Mouse (Mus musculus) C2C12 (cell line): ENCODE measurements around the gene Ntmt1. TPM values are rescaled to one million over a fixed set of nuclear protein-coding genes. Genes with fewer than 3 reads are reported as not detected.
A peak's percentile ranks its signal among the peaks of the same experiment; 100 is the strongest.

Experiments used
- H3K27me3 ChIP-seq: one replicate; pipeline ENCODE4 v1.6.1; 2011; ENCODE audit not compliant: control insufficient read depth, insufficient read depth, insufficient read length
- H3K36me3 ChIP-seq: one replicate; pipeline ENCODE4 v1.6.1; 2011; ENCODE audit not compliant: control insufficient read depth, insufficient read depth
- H3K4me3 ChIP-seq: one replicate; pipeline ENCODE4 v1.5.1; 2011; ENCODE audit warnings: mild to moderate bottlenecking, control low read depth; ENCODE audit not compliant: poor library complexity, insufficient read depth, severe bottlenecking
- H3K79me2 ChIP-seq: one replicate; pipeline ENCODE4 v1.6.1; 2011; ENCODE audit not compliant: control insufficient read depth, insufficient read depth
- H3K79me3 ChIP-seq: one replicate; pipeline ENCODE4 v1.6.1; 2011; ENCODE audit warnings: low read depth, control low read depth
- H3ac ChIP-seq: one replicate; pipeline ENCODE3; 2011; ENCODE audit warnings: low read depth; ENCODE audit not compliant: control insufficient read depth, insufficient read length
- CEBPB ChIP-seq: IDR thresholded peaks from one replicate; pipeline ENCODE4 v1.6.1; 2011; ENCODE audit warnings: low read depth, mild to moderate bottlenecking, control low read depth, moderate library complexity
- CTCF ChIP-seq: IDR thresholded peaks from one replicate; pipeline ENCODE4 v1.5.1; 2011; ENCODE audit not compliant: control insufficient read depth, insufficient read depth, insufficient read length
- FOSL1 ChIP-seq: IDR thresholded peaks from one replicate; pipeline ENCODE4 v1.8.0; 2011; ENCODE audit warnings: mild to moderate bottlenecking, low read length; ENCODE audit not compliant: poor library complexity, insufficient read depth, severe bottlenecking
- MAX ChIP-seq: IDR thresholded peaks from one replicate; pipeline ENCODE4 v1.6.1; 2011; ENCODE audit warnings: mild to moderate bottlenecking, control low read depth
- MYOD1 ChIP-seq: IDR thresholded peaks from one replicate; pipeline ENCODE4 v1.6.1; 2011; ENCODE audit warnings: low read depth; ENCODE audit not compliant: control insufficient read depth, insufficient read length
- MYOG ChIP-seq: IDR thresholded peaks from one replicate; pipeline ENCODE4 v1.6.1; 2011; ENCODE audit not compliant: control insufficient read depth, insufficient read length; ENCODE audit errors: extremely low read depth
- USF1 ChIP-seq: IDR thresholded peaks from one replicate; pipeline ENCODE4 v1.6.1; 2011; ENCODE audit warnings: low read depth, mild to moderate bottlenecking, control low read depth, moderate library complexity
- polyA plus RNA-seq: library from polyadenylated mRNA; unstranded; fragments of >200 nt; fragmentation: generic; extraction: Trizol; gene quantifications from one replicate; pipeline ENCODE4 v1.2.1, GENCODE M21; 2012; ENCODE audit warnings: missing spikeins

Ntmt1 gene
- polyA plus RNA-seq, 1 experiment, result 64.7 TPM

DNA sequence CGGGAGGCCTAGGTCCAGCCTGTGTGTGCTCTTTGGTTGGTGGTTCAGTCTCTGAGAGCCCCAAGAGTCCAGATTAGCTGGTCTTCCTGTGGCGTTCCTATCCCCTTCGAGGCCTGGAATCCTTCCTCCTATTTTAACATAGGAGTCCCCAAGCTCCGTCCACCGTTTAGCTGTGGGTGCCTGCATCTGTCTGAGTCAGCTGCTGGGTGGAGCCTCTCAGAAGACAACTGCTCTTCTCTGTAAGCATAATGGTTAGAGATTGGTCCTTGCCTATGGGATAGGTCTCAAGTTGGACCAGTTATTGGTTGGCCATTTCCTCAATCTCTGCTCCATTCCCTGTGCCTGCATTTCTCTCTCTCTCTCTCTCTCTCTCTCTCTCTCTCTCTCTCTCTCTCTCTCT lies 52.2 kb downstream of the Ntmt1 start:
- Histone ChIP-seq H3K36me3 (no peaks in the 10 kb centered on the region), H3K4me3 (no peak overlapping the region), H3K79me3 (peaks cover 33% of the 10 kb centered on the region), H3K27me3 (no peaks in the 10 kb centered on the region), H3K79me2 (peaks cover 91% of the 10 kb centered on the region), H3ac (no peak overlapping the region)
- TF ChIP-seq MYOG (no peak), CEBPB (no peak), MAX (no peak), USF1 (no peak), MYOD1 (no peak), FOSL1 (no peak), CTCF (no peak)

DNA sequence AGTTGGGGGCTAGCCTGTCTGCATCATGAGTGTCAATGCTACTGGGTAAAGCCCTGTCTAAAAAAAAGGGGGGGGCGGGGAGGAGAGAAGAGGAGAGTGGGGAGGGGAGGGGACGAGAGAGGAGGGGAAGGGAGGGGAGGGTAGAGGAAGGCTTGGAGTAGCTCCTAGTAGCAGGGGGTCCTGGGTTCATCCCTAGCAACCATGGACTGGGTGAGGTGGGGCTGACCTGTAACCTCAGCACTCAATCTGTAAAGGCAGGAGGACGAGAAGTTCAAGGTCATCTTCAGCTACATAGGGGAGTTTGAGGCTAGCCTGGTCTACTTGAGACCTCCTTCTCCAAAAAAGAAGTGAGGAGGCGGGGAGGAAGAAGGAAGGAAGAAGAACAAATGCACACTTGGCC lies 54.5 kb downstream of the Ntmt1 start:
- Histone ChIP-seq H3K27me3 (no peaks in the 10 kb centered on the region), H3K36me3 (peaks cover 4% of the 10 kb centered on the region), H3K4me3 (no peak overlapping the region), H3K79me3 (peaks cover 25% of the 10 kb centered on the region), H3ac (no peak overlapping the region), H3K79me2 (peaks cover 94% of the 10 kb centered on the region)
- no peak for TF ChIP-seq CEBPB
- TF ChIP-seq MYOD1, result no peak
- TF ChIP-seq USF1, result no peak
- no peak for TF ChIP-seq FOSL1
- TF ChIP-seq MAX, result no peak
- no peak for TF ChIP-seq CTCF
- TF ChIP-seq MYOG, result no peak

DNA sequence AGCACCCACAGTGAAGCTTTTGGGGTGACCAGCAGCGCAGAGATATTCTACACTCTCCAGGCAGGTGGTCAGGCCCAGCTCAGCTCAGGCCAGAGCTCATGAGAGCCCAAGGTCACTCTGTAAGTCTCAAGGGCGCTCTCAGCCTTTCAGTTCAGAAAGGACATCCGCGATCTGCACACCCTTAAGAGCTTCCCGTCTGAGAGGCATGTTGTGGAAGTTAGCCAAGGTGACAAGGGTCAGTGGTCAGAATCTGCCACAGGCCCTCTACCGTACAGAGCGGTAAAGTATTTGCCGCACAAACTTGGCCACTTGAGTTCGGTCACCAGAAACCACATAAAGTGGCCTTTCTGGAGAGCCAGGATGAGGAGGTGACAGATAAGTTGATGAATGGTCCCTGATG lies 55.9 kb downstream of the Ntmt1 start:
- Histone ChIP-seq H3K79me3 (peaks cover 31% of the 10 kb centered on the region), H3K79me2 (peaks cover 94% of the 10 kb centered on the region), H3K27me3 (no peaks in the 10 kb centered on the region), H3K36me3 (peaks cover 4% of the 10 kb centered on the region), H3K4me3 (no peak overlapping the region), H3ac (no peak overlapping the region)
- TF ChIP-seq MYOG (no peak), FOSL1 (no peak), MYOD1 (peak; percentile 41)

DNA sequence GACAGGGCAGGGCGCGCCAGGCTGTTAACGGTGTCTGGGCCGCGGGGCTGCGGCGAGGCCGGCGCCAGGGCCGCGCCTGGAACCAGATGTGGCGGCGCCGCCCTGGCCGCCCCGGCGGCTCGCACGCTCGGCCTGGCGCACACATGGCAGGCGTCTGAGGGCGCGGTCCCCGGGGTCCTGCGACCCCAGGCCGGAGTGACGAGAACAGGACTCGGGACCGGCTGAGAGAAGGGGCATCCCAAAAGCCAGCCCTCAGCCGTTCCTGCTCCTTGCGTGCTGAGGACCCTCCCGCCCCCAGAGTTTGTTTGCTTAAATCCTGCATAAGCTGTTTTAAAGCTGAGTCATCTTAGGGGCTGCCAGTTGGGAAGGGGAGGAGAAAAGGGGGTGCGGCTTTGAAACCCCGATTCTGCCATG lies 57.3 kb downstream of the Ntmt1 start:
- Histone ChIP-seq H3K27me3 (no peaks in the 10 kb centered on the region), H3K36me3 (peaks cover 10% of the 10 kb centered on the region), H3K79me3 (peaks cover 27% of the 10 kb centered on the region), H3K79me2 (peaks cover 91% of the 10 kb centered on the region), H3ac (peak overlapping the region; percentile 38), H3K4me3 (peak overlapping the region; percentile 15)
- TF ChIP-seq MYOD1 (peak; percentile 20), MAX (peak; percentile 14), CEBPB (no peak), MYOG (no peak), USF1 (no peak), FOSL1 (no peak)

DNA sequence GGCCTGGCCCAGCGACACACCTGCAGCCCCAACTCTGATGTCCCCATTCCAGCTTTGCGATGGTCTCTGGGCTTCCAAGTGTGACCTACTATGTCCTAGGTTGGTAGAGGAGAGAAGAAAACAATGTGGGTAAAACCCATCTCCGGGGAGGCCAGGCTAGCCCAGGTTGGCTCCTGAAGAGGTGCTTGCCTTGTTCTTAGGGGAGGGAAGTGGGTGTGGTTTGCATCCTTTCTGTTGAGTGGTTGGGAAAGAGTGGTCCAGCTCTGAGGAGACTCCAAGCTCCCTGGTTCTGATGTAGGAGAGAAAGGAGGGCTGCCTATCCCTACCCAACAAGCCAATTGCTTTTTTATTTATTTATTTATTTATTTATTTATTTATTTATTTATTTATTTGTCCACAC lies 57.8 kb downstream of the Ntmt1 start:
- peaks cover 10% of the 10 kb centered on the region for H3K36me3 ChIP-seq
- no peak overlapping the region for H3ac ChIP-seq
- no peaks in the 10 kb centered on the region for H3K27me3 ChIP-seq
- no peak for TF ChIP-seq CTCF
- H3K4me3 ChIP-seq, result no peak overlapping the region
- H3K79me2 ChIP-seq, result peaks cover 89% of the 10 kb centered on the region
- peaks cover 27% of the 10 kb centered on the region for H3K79me3 ChIP-seq

DNA sequence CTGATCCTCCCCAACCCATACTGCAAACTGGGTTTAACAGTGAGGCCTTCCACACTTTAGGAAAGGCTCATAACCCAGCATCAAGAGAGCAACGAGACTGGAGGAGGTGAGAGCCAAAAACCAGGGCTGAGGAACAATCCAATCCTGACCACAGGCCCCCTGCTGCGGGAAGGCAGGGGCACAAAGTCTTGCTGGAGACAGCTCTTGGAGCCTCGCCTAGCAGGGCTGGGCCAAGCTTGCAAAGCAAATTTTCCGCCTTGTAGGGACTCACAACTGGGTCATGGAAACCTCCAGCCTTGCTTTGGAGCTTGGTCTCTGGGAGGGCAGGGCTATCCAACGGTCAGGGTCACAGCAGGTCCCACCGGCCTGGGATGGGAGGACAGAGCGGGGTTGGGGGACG lies 63.2 kb downstream of the Ntmt1 start:
- no peak overlapping the region for H3ac ChIP-seq
- TF ChIP-seq FOSL1, result no peak
- TF ChIP-seq USF1, result no peak
- no peak for TF ChIP-seq CTCF
- no peak for TF ChIP-seq CEBPB
- no peak for TF ChIP-seq MYOG
- no peak for TF ChIP-seq MYOD1
- no peak for TF ChIP-seq MAX
- no peaks in the 10 kb centered on the region for H3K27me3 ChIP-seq
- H3K4me3 ChIP-seq, result no peak overlapping the region
- peaks cover 10% of the 10 kb centered on the region for H3K36me3 ChIP-seq
- H3K79me3 ChIP-seq, result peaks cover 21% of the 10 kb centered on the region
- peaks cover 81% of the 10 kb centered on the region for H3K79me2 ChIP-seq

Other genes with a start within 250 kb of the Ntmt1 start
- gene Cstad, start 212.8 kb upstream of the Ntmt1 start, polyA plus RNA-seq, result 0.47 TPM
- 0.18 TPM for gene 1700001O22Rik, start 4.2 kb upstream of the Ntmt1 start, polyA plus RNA-seq
- 69.2 TPM for gene Asb6, start 22.5 kb downstream of the Ntmt1 start, polyA plus RNA-seq
- 191 TPM for gene Prrx2, start 27.1 kb downstream of the Ntmt1 start, polyA plus RNA-seq
- 0.70 TPM for gene Ptges, start 122.0 kb downstream of the Ntmt1 start, polyA plus RNA-seq
- 30.5 TPM for gene Tor1b, start 145.1 kb downstream of the Ntmt1 start, polyA plus RNA-seq
- gene Tor1a, start 160.1 kb downstream of the Ntmt1 start, polyA plus RNA-seq, result 59.2 TPM
- 36.9 TPM for gene BC005624, start 174.4 kb downstream of the Ntmt1 start, polyA plus RNA-seq
- 26.4 TPM for gene Usp20, start 174.5 kb downstream of the Ntmt1 start, polyA plus RNA-seq